Mouse (Mus musculus): ENCODE data around the gene Orm3. TPM values are rescaled to one million over a fixed set of nuclear protein-coding genes. Genes with fewer than 3 reads are reported as not detected.

The Orm3 gene
- not detected in 2 replicates for polyA plus RNA-seq (2012; rRNA removed)

DNA sequence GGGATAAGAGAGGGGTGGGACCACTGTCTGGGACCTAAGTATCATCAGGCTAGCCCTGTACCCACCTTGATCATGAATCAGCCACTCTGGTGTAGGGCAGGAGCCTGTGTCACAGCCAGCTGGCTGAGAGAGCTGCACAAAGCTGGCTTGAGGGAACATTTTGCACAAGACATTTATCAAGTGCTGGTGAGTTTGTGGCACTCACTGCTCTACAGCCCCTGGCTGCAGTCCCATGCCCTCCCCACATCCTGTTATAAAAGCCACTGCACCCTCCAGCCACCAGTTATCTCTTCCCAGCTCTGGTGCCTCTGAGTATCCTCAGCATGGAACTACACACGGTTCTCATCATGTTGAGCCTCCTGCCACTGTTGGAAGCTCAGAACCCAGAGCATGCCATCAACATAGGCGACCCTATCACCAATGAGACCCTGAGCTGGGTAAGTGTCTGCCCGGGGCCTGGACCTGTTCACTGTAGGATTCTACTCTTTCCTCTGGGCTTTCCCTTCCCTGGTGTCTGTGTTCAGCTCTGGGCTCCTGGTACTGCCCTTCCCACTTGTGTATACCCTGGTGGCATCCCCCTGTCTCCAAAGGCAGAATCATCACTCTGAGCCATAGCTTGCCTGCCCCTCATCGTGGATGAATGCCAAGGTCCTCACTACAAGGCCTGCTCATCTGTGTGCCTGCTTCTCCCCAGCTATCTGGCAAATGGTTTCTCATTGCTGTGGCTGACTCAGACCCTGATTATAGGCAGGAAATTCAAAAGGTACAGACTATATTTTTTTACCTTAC lies at the start of gene Orm3:
Gene Orm3 (plus strand): TSS at position 286 of the 789 bp plus-strand sequence.

DNA sequence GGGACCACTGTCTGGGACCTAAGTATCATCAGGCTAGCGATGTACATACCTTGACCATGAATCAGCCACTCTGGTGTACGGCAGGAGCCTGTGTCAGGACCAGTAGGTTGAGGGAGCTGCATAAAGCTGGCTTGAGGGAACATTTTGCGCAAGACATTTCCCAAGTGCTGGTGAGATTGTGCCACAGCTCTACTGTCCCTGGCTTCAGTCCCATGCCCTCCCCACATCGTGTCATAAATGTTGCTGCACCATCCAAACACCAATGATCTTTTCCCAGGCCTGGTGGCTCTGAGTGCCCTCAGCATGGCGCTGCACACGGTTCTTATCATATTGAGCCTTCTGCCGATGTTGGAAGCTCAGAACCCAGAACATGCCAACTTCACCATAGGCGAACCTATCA lies 11.7 kb upstream of the Orm3 start, which contains the start of gene Orm1:
Gene Orm1 (plus strand): TSS at position 266 of the 400 bp plus-strand sequence.

DNA sequence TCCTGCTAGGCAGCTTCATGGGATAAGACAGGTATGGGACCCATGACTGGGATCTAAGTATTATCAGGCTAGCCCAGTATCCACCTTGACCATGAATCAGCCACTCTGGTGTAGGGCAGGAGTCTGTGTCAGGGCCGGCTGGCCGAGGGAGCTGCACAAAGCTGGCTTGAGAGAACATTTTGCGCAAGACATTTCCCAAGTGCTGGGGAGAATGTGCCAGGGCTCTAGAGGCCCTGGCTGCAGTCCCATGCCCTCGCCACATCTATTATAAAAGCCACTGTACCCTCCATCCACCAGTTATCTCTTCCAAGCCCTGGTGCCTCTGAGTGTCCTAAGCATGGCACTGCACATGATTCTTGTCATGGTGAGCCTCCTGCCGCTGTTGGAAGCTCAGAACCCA lies 6.2 kb downstream of the Orm3 start, which contains the start of gene Orm2:
Gene Orm2 (plus strand): TSS at position 300 of the 400 bp plus-strand sequence.

DNA sequence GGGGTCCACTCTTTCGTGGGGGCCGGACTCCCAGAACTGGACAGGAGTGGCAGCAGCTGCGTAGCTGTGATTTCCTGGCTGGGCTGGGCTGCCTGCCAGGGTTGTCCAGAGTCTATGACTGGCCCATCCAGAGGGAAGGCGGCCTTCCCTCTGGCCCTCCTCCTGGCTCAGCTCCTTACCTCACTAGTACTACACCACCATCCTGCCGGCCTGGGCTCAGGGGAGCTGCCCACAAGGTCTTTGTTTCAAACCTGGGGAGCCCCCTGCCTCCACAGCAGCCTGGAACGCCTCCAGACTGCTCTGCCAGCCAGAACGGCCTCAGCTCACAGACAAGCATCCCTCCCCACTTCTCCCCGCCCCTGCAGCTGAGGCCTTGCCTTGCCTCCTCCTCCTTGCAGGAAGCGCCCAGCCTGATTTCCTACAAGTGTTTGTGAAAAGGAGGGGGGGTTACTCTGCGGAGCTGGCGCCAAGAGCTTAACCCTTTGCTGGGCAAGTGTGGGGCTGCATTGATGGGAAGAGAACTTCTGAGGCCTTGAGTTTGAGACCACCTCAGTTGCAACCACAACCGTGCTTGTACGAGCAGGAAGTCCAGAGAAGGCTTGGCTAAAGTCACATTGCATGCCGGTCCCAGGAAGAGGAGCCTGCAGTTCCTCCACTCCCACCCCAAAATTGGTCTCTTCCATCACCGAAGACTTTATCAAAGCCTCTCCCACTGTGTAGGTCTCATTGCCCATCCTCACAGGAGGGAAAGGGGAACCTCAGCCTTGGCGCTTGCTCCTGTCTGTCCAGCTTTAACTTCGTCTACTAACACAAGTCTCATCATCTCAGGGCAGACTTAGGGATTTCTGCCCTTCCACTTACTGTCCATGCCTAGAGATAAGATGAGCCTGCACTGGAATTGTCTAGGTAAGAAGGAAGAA lies 47.3 kb downstream of the Orm3 start, which contains the start of gene Akna:
Gene Akna (minus strand): TSS at position 315 of the 920 bp plus-strand sequence.

Other genes with a start within 250 kb of the Orm3 start
- gene Ambp, start 201.4 kb upstream of the Orm3 start, polyA plus RNA-seq (2012; rRNA removed): 1.5 and 2.8 TPM in 2 replicates
- 5.6 and 6.0 TPM in 2 replicates for gene Kif12, start 184.0 kb upstream of the Orm3 start, polyA plus RNA-seq (2012; rRNA removed)
- gene Col27a1, start 142.2 kb upstream of the Orm3 start, polyA plus RNA-seq (2012; rRNA removed): 6.8 and 9.1 TPM in 2 replicates
- 0.58 and 0.88 TPM in 2 replicates for gene Orm1, start 11.6 kb upstream of the Orm3 start, polyA plus RNA-seq (2012; rRNA removed)
- gene Orm2, start 6.3 kb downstream of the Orm3 start, polyA plus RNA-seq (2012; rRNA removed): 0.10 and 0.16 TPM in 2 replicates
- 2.8 and 3.8 TPM in 2 replicates for gene Akna, start 47.2 kb downstream of the Orm3 start, polyA plus RNA-seq (2012; rRNA removed)
- gene Whrn, start 139.8 kb downstream of the Orm3 start, polyA plus RNA-seq (2012; rRNA removed): 8.4 and 9.4 TPM in 2 replicates
- gene Atp6v1g1, start 188.6 kb downstream of the Orm3 start, polyA plus RNA-seq (2012; rRNA removed): 8.1 and 8.5 TPM in 2 replicates
- 1.5 and 1.8 TPM in 2 replicates for gene Tmem268, start 202.6 kb downstream of the Orm3 start, polyA plus RNA-seq (2012; rRNA removed)
- not detected in 2 replicates for gene Gm11213, start 249.1 kb downstream of the Orm3 start, polyA plus RNA-seq (2012; rRNA removed)